Mouse (Mus musculus) heart, postnatal 0 days (tissue): ENCODE measurements around the gene Mb. TPM values are rescaled to one million over a fixed set of nuclear protein-coding genes. Genes with fewer than 3 reads are reported as not detected.

Experiments
- ATAC-seq: fragments of 200-750 bp; cut with Nextera tagmentation; 2 replicates; pipeline ENCODE4 v1.8.0; 2017; ENCODE audit warnings: low read depth, moderate number of reproducible peaks, moderate library complexity; ENCODE audit not compliant: insufficient read depth
- DNase-seq: peaks from one replicate; pipeline ENCODE4 v3.0.0-alpha.2; 2016; ENCODE audit warnings: low spot score
- H3K27ac ChIP-seq: fragments of 300-500 bp; sonication (generic); 2 replicates; pipeline ENCODE4 v1.5.1; 2014; ENCODE audit warnings: low read depth, mild to moderate bottlenecking
- H3K27me3 ChIP-seq: fragments of 300-500 bp; sonication (generic); 2 replicates; pipeline ENCODE4 v1.6.1; 2014; ENCODE audit warnings: low read length, mixed read lengths; ENCODE audit not compliant: control insufficient read depth, insufficient read depth
- H3K36me3 ChIP-seq: fragments of 300-500 bp; sonication (generic); replicated peaks from 2 replicates; pipeline ENCODE4 v1.6.1; 2014; ENCODE audit warnings: low read length, mixed read lengths; ENCODE audit not compliant: control insufficient read depth, insufficient read depth
- H3K4me1 ChIP-seq: fragments of 300-500 bp; sonication (generic); 2 replicates; pipeline ENCODE4 v1.6.1; 2014; ENCODE audit warnings: antibody characterized with exemption; ENCODE audit not compliant: control insufficient read depth, insufficient read depth
- H3K4me2 ChIP-seq: fragments of 300-500 bp; sonication (generic); 2 replicates; pipeline ENCODE4 v1.6.1; 2014; ENCODE audit warnings: low read depth, mild to moderate bottlenecking, low read length, moderate library complexity
- H3K4me3 ChIP-seq: fragments of 300-500 bp; sonication (generic); 2 replicates; pipeline ENCODE4 v1.5.1; 2014; ENCODE audit warnings: low read depth, low read length
- H3K9ac ChIP-seq: fragments of 300-500 bp; sonication (generic); replicated peaks from 2 replicates; pipeline ENCODE4 v1.6.1; 2014; ENCODE audit warnings: low read depth, low read length, mixed read lengths
- H3K9me3 ChIP-seq: fragments of 300-500 bp; sonication (generic); replicated peaks from 2 replicates; pipeline ENCODE4 v1.6.1; 2016; ENCODE audit warnings: low read length; ENCODE audit not compliant: control insufficient read depth
- CTCF ChIP-seq: IDR thresholded peaks from 2 replicates; pipeline ENCODE4 v1.5.1; 2016; ENCODE audit warnings: antibody characterized with exemption, control low read depth, low read depth
- EP300 ChIP-seq: IDR thresholded peaks from 2 replicates; pipeline ENCODE4 v1.6.1; 2016; ENCODE audit warnings: antibody characterized with exemption, low read depth
- WGBS: fragments of 180-500 bp; shearing (Covaris S2); extraction: QIAGEN DNeasy Blood & Tissue Kit; methylation state at CpG from one replicate; pipeline ENCODE4 v1.1.7; 2014; 5-methylcytosine and 5-hydroxymethylcytosine counted together
- polyA plus RNA-seq: library from polyadenylated mRNA; unstranded; fragments of >200 nt; fragmentation: Nextera tagmentation; extraction: Ambion mirVana; gene quantifications from 2 replicates; pipeline ENCODE4 v1.2.1, GENCODE M21; 2015
- total RNA-seq: library from RNA; depleted of rRNA; stranded (reverse); fragments of >200 nt; gene quantifications from 2 replicates; pipeline ENCODE4 v1.2.3, GENCODE M21; 2014; ENCODE audit warnings: low replicate concordance

Gene Mb
- total and polyA plus RNA-seq, 2 experiments from 2014 or later: 4,151 to 5,889 TPM

DNA sequence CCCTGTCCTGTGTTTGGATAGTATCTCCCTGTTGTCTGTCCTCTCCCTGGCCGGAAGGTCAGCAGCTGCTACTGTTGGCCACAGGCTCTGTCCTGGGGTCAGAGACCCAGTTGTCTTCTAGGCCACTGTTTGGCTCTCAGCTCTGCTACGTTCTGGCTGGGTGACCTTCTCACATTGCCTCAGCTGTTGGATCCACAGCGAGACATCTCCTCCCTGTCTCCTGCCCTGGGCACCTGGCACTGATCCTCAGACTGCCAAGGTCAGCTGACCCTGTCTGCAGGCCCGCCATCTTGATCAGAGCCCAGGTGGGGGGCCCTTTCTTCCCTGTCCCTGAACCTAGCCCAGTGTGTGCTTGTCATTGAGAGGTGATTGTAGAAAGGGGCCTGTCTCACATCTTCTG lies 35.5 kb downstream of the Mb start:
- Histone ChIP-seq H3K4me3 (no peak overlapping the region), H3K9ac (peak overlapping the region; percentile 41; the same call in 1 of the 2 replicates), H3K27me3 (no peaks in the 10 kb centered on the region), H3K36me3 (peaks cover 28% of the 10 kb centered on the region), H3K4me1 (peaks cover 52% of the 10 kb centered on the region), H3K27ac (peak overlapping the region; percentile 95), H3K9me3 (no peaks in the 10 kb centered on the region), H3K4me2 (no peak overlapping the region)
- DNase-seq (no peak), ATAC-seq (no peak)
- no peak for TF ChIP-seq CTCF
- TF ChIP-seq EP300: no peak; the same call in 1 of the 2 replicates
- 31% methylated on average over 4 of the region's 4 CpGs for WGBS

DNA sequence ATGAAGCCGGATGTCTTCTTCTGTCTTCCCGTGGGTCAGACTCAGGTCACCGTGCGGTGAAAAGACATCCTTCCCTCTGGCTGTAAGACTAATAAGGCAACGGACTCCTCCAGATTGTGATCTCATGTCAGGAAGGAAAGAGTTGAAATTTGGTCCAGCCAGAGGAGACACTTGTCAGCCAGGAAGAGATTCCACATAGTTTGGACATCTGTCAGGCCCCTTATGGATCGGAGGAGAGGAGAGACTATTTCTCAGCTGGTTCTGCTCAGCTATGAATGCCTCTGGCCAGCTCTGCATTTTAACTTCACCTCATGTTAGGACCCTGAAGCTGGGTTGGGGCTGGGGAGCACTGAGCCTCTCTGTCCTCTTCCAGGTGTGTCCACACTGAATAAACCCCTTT lies 36.0 kb downstream of the Mb start:
- DNase-seq (no peak), ATAC-seq (no peak)
- peak overlapping the region; percentile 95 for H3K27ac ChIP-seq
- H3K36me3 ChIP-seq: peaks cover 28% of the 10 kb centered on the region
- H3K4me3 ChIP-seq: no peak overlapping the region
- 7% methylated on average over 6 of the region's 6 CpGs for WGBS
- TF ChIP-seq CTCF: no peak
- no peak for TF ChIP-seq EP300
- peaks cover 52% of the 10 kb centered on the region for H3K4me1 ChIP-seq
- peak overlapping the region; percentile 41; the same call in 1 of the 2 replicates for H3K9ac ChIP-seq
- no peaks in the 10 kb centered on the region for H3K9me3 ChIP-seq
- 0 out of 2 replicates have a peak overlapping the region, but pooled peaks have one; percentile 40 for H3K4me2 ChIP-seq
- no peaks in the 10 kb centered on the region for H3K27me3 ChIP-seq

DNA sequence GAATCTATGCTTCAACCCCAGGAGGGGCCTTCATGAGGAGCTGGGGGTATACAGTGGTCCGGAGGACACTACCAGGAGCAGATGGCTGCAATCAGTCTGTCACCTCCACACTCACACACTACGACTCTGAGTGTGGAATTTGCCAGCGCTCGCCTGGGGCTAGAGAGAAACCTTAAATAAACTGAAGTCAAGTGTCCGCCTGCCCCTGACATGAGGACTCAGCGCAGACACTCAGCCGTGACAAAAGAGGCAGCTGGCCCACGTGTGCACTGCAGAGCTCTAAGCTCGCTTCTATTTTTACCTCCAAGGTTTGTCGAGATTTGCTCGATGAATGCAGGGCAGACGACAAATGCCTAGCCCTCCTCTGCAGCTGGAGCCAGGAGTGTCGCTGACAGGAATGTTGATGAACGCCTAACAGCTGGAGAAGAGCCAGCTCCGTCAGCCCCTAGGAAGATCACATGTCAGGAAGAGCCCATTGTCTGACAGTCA lies 36.7 kb downstream of the Mb start:
- TF ChIP-seq EP300: peak; percentile 97
- TF ChIP-seq CTCF: no peak
- H3K4me3 ChIP-seq: peak overlapping the region; percentile 14
- H3K4me1 ChIP-seq: peaks cover 46% of the 10 kb centered on the region
- WGBS: 3% methylated on average over 15 of the region's 15 CpGs
- no peaks in the 10 kb centered on the region for H3K9me3 ChIP-seq
- DNase-seq: peak; percentile 96
- H3K36me3 ChIP-seq: peaks cover 28% of the 10 kb centered on the region
- H3K9ac ChIP-seq: peak overlapping the region; percentile 45
- H3K27me3 ChIP-seq: no peaks in the 10 kb centered on the region
- H3K27ac ChIP-seq: peak overlapping the region; percentile 95
- peak overlapping the region; percentile 40 for H3K4me2 ChIP-seq
- peak; percentile 89 for ATAC-seq

DNA sequence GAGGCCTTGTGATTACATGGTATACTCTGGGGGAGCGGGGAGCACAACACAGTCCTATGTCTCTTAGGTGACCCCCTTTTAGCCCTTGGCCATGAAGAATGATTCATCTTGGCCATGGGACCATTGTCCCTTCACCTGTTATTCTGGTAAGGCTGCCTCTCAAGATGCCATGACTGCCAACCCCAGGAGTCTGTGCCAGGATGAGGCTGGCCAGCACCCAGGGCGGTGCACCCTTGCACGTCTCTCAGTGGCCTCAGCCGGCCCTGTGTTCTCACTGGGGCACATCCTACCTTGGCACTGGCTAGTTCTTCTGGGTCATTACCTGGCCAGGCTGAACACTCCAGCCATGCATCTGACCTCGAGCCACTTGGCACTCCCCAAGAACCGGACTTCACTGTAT lies 41.6 kb downstream of the Mb start:
- no peak overlapping the region for H3K4me3 ChIP-seq
- no peaks in the 10 kb centered on the region for H3K36me3 ChIP-seq
- ATAC-seq (no peak), DNase-seq (no peak)
- H3K9me3 ChIP-seq: no peaks in the 10 kb centered on the region
- no peak overlapping the region for H3K9ac ChIP-seq
- H3K27ac ChIP-seq: no peak overlapping the region
- TF ChIP-seq CTCF (no peak), EP300 (no peak)
- H3K27me3 ChIP-seq: no peaks in the 10 kb centered on the region
- 78% methylated on average over 6 of the region's 6 CpGs for WGBS
- no peak overlapping the region for H3K4me2 ChIP-seq
- peaks cover 13% of the 10 kb centered on the region; the same call in 1 of the 2 replicates for H3K4me1 ChIP-seq

DNA sequence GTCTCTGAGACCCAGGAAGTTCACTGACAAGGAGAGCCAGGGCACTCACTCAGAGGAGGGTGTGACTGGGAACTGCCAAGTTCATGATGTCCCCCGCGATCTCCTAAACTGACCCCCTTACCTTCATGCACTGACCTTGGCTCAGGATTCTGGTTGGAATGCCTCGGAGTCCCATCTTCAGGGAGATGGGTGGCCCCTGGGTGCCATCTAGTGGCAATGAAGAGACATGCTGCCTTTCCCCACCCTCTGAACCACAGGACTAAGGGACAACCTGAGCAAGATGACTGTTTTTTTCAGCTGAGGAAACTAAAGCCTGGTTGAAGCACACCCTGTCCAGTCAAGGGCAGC lies 46.6 kb downstream of the Mb start:
- Histone ChIP-seq H3K4me3 (no peak overlapping the region), H3K4me2 (no peak overlapping the region), H3K27me3 (no peaks in the 10 kb centered on the region), H3K9me3 (no peaks in the 10 kb centered on the region), H3K36me3 (no peaks in the 10 kb centered on the region), H3K4me1 (no peaks in the 10 kb centered on the region), H3K27ac (peak overlapping the region; percentile 30), H3K9ac (no peak overlapping the region)
- DNase-seq (no peak), ATAC-seq (peak; percentile 62)
- TF ChIP-seq CTCF: peak; percentile 91
- no peak for TF ChIP-seq EP300
- WGBS: 6% methylated on average over 3 of the region's 3 CpGs
